Mouse (Mus musculus) small intestine, adult 2 months (tissue): ENCODE data around the gene Tmem60. TPM values are rescaled to one million over a fixed set of nuclear protein-coding genes. Genes with fewer than 3 reads are reported as not detected.

Experiments
- H3K27ac ChIP-seq: fragments of 200-500 bp; 2 replicates; pipeline ENCODE4 v1.5.1; 2012; ENCODE audit warnings: low read depth, low read length, control low read depth, inconsistent platforms; ENCODE audit not compliant: insufficient read depth
- H3K27me3 ChIP-seq: fragments of 200-500 bp; 2 replicates; pipeline ENCODE4 v1.6.1; 2012; ENCODE audit warnings: mild to moderate bottlenecking, moderate library complexity, low read length, inconsistent platforms; ENCODE audit not compliant: control insufficient read depth, insufficient read depth
- H3K36me3 ChIP-seq: fragments of 200-500 bp; 2 replicates; pipeline ENCODE4 v1.6.1; 2012; ENCODE audit warnings: mild to moderate bottlenecking, low read length, control low read depth, inconsistent platforms; ENCODE audit not compliant: control insufficient read depth, insufficient read depth
- H3K4me1 ChIP-seq: fragments of 200-500 bp; 2 replicates; pipeline ENCODE4 v1.6.1; 2012; ENCODE audit warnings: low read length, inconsistent platforms, mixed read lengths; ENCODE audit not compliant: control insufficient read depth, insufficient read depth, insufficient read length
- H3K4me3 ChIP-seq: fragments of 200-500 bp; 2 replicates; pipeline ENCODE4 v1.5.1; 2012; ENCODE audit warnings: low read depth, mild to moderate bottlenecking, control low read depth, inconsistent platforms, low read length, moderate library complexity
- CTCF ChIP-seq: fragments of 200-500 bp; IDR thresholded peaks from 2 replicates; pipeline ENCODE4 v1.5.1; 2012; ENCODE audit warnings: low read depth, mild to moderate bottlenecking, control low read depth, inconsistent platforms, low read length, moderate library complexity, mixed read lengths; ENCODE audit not compliant: insufficient replicate concordance, insufficient read length; ENCODE audit errors: extremely low read depth
- POLR2A ChIP-seq: fragments of 200-500 bp; IDR thresholded peaks from 2 replicates; pipeline ENCODE4 v1.6.1; 2012; ENCODE audit warnings: low read depth, mild to moderate bottlenecking, control low read depth, inconsistent platforms, low read length, moderate library complexity
- WGBS: fragments of 180-500 bp; shearing (Covaris S2); methylation state at CpG from one replicate; pipeline ENCODE4 v1.1.7; 2018; 5-methylcytosine and 5-hydroxymethylcytosine counted together
- polyA plus RNA-seq: library from polyadenylated mRNA; depleted of rRNA; stranded (reverse); fragments of >200 nt; gene quantifications from 2 replicates; pipeline ENCODE4 v1.2.3, GENCODE M21; 2012; rRNA removed

The Tmem60 gene
- polyA plus RNA-seq, 1 experiment, result 1.1 TPM

GRCm38 (mm10) chr5:20930430-20930829 lies 48.4 kb downstream of the Tmem60 start:
- no peak for TF ChIP-seq POLR2A
- TF ChIP-seq CTCF, result no peak
- no peaks in the 10 kb centered on the region for H3K36me3 ChIP-seq
- no peak overlapping the region for H3K4me3 ChIP-seq
- H3K4me1 ChIP-seq, result peaks cover 4% of the 10 kb centered on the region
- no peak overlapping the region for H3K27ac ChIP-seq
- no peaks in the 10 kb centered on the region for H3K27me3 ChIP-seq

- 37% methylated on average over 3 of the region's 3 CpGs for WGBS
- Histone ChIP-seq H3K27ac (no peak overlapping the region), H3K36me3 (no peaks in the 10 kb centered on the region), H3K27me3 (no peaks in the 10 kb centered on the region), H3K4me1 (peaks cover 5% of the 10 kb centered on the region), H3K4me3 (no peak overlapping the region)
- TF ChIP-seq POLR2A (no peak), CTCF (no peak)
Measured at GRCm38 (mm10) chr5:20931300-20931699, 49.3 kb downstream of the Tmem60 start.

GRCm38 (mm10) chr5:20932585-20932984 lies 50.6 kb downstream of the Tmem60 start:
- Histone ChIP-seq H3K27me3 (no peaks in the 10 kb centered on the region), H3K4me3 (no peak overlapping the region), H3K36me3 (no peaks in the 10 kb centered on the region), H3K4me1 (peaks cover 5% of the 10 kb centered on the region), H3K27ac (no peak overlapping the region)
- TF ChIP-seq CTCF (no peak), POLR2A (no peak)
- WGBS, result 63% methylated on average over 3 of the region's 3 CpGs

- 63% methylated on average over 5 of the region's 5 CpGs for WGBS
- no peaks in the 10 kb centered on the region for H3K27me3 ChIP-seq
- no peak for TF ChIP-seq POLR2A
- no peak for TF ChIP-seq CTCF
- H3K27ac ChIP-seq, result no peak overlapping the region
- H3K4me3 ChIP-seq, result no peak overlapping the region
- peaks cover 15% of the 10 kb centered on the region for H3K4me1 ChIP-seq
- no peaks in the 10 kb centered on the region for H3K36me3 ChIP-seq
Measured at GRCm38 (mm10) chr5:20935934-20936333, 53.9 kb downstream of the Tmem60 start.

Other genes starting within 250 kb of the Tmem60 start
- gene Phtf2, start 67 bp upstream of the Tmem60 start, polyA plus RNA-seq, result 0.13 and 0.27 TPM in 2 replicates
- gene Rsbn1l, start 74.2 kb downstream of the Tmem60 start, polyA plus RNA-seq, result 1.5 and 3.4 TPM in 2 replicates
- gene Ptpn12, start 173.7 kb downstream of the Tmem60 start, polyA plus RNA-seq, result 8.8 and 32.8 TPM in 2 replicates